Mouse (Mus musculus): ENCODE results near the gene Sv2c. TPM values are rescaled to one million over a fixed set of nuclear protein-coding genes. Genes with fewer than 3 reads are reported as not detected.
A peak's percentile ranks its signal among the peaks of the same experiment; 100 is the strongest.

Sv2c gene
- polyA plus RNA-seq, 1 experiment from 2014 or later = 0.27 TPM

DNA sequence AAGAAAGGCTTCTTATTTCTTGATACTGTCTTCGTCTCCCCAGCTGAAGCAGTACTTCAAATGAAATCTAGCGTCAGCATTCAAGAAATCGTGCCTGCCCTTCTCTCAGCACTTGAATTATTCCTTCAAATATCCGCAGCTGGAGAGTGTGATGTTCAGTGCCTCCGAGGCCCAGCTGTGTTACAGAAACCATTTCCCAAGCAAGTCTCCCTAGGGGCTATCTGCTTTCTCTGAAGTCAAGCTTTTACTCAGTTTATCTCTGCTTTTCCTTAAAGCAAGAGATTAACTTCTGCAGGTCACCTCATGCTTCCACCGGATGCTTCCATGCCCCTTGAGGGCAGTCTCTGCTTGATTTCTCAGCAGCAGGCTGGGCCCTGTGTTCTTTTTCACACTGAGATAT, 166.8 kb downstream of the Sv2c start:
- no peaks in the 10 kb centered on the region for H3K9me3 ChIP-seq (replicated peaks)
- H3K4me3 ChIP-seq (replicated peaks) = peak overlapping the region; percentile 1; the same call in 1 of the 2 replicates
- ATAC-seq (ENCODE audit: low read depth) (peak; percentile 1; the same call in 1 of the 2 replicates), DNase-seq (no peak)
- H3K4me1 ChIP-seq (replicated peaks) = peaks cover 82% of the 10 kb centered on the region
- H3K4me2 ChIP-seq = peak overlapping the region; percentile 52
- 40% methylated on average over 6 of the region's 6 CpGs for WGBS (ENCODE audit: insufficient replicate concordance)
- no peaks in the 10 kb centered on the region for H3K27me3 ChIP-seq
- peak overlapping the region; percentile 22 for H3K9ac ChIP-seq
- H3K36me3 ChIP-seq = no peaks in the 10 kb centered on the region
- H3K27ac ChIP-seq = peak overlapping the region; percentile 87

DNA sequence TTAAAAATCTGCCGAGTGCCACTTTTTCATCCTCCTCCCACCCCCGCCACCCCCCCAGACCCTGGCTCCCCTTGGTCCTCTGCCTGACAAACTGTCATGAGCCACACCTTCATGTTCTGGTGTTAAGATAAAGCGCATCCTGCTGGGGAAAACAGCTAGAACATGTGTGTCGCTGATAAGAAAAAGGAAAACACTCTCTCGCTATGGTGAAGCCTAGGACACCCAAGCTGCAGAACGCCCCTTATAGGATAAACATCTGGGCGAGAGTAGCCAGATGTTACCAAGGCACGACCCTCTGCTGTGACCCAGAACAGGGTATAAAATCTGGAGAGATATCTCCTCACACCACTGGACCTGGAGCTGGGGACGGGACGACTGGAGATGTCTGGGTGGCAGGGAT, 167.2 kb downstream of the Sv2c start:
- Histone ChIP-seq H3K9ac (peak overlapping the region; percentile 42; the same call in 1 of the 2 replicates), H3K27me3 (no peaks in the 10 kb centered on the region), H3K27ac (peak overlapping the region; percentile 87), H3K4me2 (peak overlapping the region; percentile 52), H3K36me3 (no peaks in the 10 kb centered on the region), H3K4me1 (replicated peaks) (peaks cover 85% of the 10 kb centered on the region), H3K9me3 (replicated peaks) (no peaks in the 10 kb centered on the region), H3K4me3 (replicated peaks) (peak overlapping the region; percentile 1; the same call in 1 of the 2 replicates)
- DNase-seq (peak; percentile 73), ATAC-seq (ENCODE audit: low read depth) (peak; percentile 91)
- 13% methylated on average over 10 of the region's 10 CpGs for WGBS (ENCODE audit: insufficient replicate concordance)

DNA sequence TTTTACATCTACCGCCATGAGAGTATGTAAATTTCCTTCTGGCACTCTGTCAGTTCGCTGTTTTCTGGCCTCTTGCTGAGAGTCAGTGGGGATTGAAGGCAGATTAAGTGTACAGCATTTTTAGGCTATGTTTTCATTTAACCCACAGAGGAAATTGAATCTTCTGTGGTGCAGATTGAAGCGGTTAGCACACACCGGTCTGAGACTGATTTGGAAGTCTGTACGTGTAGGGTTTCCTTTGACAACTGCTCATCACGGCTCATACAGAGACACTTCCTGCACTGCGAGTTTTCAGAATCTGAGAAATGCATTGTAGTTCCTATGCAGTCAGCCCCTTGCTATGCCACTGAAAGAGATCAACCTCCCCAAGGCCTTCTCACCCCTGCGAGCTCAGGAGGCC, 168.2 kb downstream of the Sv2c start:
- peak overlapping the region; percentile 87 for H3K27ac ChIP-seq
- WGBS (ENCODE audit: insufficient replicate concordance) = 37% methylated on average over 8 of the region's 8 CpGs
- H3K9ac ChIP-seq = peak overlapping the region; percentile 42; the same call in 1 of the 2 replicates
- no peaks in the 10 kb centered on the region for H3K9me3 ChIP-seq (replicated peaks)
- H3K4me1 ChIP-seq (replicated peaks) = peaks cover 94% of the 10 kb centered on the region
- no peaks in the 10 kb centered on the region for H3K36me3 ChIP-seq
- ATAC-seq (ENCODE audit: low read depth) (no peak), DNase-seq (no peak)
- H3K27me3 ChIP-seq = no peaks in the 10 kb centered on the region
- H3K4me3 ChIP-seq (replicated peaks) = no peak overlapping the region
- H3K4me2 ChIP-seq = peak overlapping the region; percentile 52

DNA sequence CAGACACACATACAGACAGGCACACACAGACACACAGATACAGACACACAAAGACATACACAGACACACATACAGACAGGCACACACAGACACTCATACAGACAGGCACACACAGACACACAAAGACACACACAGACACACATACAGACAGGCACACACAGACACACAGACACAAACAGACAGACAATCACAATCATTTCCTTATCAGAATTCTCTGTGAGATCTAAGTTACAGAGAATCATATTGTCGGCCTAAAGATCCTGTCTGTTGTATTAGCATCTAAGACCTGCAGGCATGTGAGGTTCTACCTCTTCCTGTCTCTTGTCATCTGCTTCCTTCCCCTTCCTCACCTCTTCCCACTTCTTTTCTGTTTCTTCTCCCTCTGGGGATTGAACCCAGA, 168.7 kb downstream of the Sv2c start:
- H3K9ac ChIP-seq = 0 out of 2 replicates have a peak overlapping the region, but pooled peaks have one; percentile 42
- H3K27ac ChIP-seq = peak overlapping the region; percentile 87
- no peak overlapping the region for H3K4me3 ChIP-seq (replicated peaks)
- peaks cover 92% of the 10 kb centered on the region for H3K4me1 ChIP-seq (replicated peaks)
- no peak overlapping the region for H3K4me2 ChIP-seq
- WGBS (ENCODE audit: insufficient replicate concordance) = 38% methylated on average over 1 of the region's 1 CpGs
- H3K27me3 ChIP-seq = no peaks in the 10 kb centered on the region
- H3K36me3 ChIP-seq = no peaks in the 10 kb centered on the region
- no peaks in the 10 kb centered on the region for H3K9me3 ChIP-seq (replicated peaks)
- ATAC-seq (ENCODE audit: low read depth) (no peak), DNase-seq (no peak)

DNA sequence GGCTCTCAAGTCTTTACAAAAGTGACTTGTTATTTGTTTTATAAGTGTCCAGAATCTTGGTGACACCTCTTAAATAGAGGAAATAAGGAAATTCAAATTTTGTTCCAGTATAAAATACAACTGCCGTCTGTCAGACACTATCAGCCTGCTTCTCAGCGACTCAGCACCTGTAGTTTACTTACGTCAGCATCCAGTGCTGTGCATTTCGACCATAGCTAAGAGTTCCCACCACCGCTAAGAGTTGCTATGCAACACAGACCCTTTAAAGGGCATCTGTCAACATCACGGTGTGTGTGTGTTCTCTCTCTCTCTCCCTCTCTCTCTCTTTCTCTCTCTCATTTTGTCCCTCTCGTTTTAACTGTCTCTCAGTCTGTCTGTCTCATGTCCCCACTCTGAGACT, 170.5 kb downstream of the Sv2c start:
- no peak for DNase-seq
- H3K9me3 ChIP-seq (replicated peaks) = no peaks in the 10 kb centered on the region
- peak overlapping the region; percentile 55 for H3K4me3 ChIP-seq (replicated peaks)
- 23% methylated on average over 7 of the region's 7 CpGs for WGBS (ENCODE audit: insufficient replicate concordance)
- H3K4me2 ChIP-seq = peak overlapping the region; percentile 75
- ATAC-seq (ENCODE audit: low read depth) = no peak
- no peaks in the 10 kb centered on the region for H3K27me3 ChIP-seq
- H3K27ac ChIP-seq = peak overlapping the region; percentile 49
- no peaks in the 10 kb centered on the region for H3K36me3 ChIP-seq
- H3K4me1 ChIP-seq (replicated peaks) = peaks cover 89% of the 10 kb centered on the region
- peak overlapping the region; percentile 63 for H3K9ac ChIP-seq

DNA sequence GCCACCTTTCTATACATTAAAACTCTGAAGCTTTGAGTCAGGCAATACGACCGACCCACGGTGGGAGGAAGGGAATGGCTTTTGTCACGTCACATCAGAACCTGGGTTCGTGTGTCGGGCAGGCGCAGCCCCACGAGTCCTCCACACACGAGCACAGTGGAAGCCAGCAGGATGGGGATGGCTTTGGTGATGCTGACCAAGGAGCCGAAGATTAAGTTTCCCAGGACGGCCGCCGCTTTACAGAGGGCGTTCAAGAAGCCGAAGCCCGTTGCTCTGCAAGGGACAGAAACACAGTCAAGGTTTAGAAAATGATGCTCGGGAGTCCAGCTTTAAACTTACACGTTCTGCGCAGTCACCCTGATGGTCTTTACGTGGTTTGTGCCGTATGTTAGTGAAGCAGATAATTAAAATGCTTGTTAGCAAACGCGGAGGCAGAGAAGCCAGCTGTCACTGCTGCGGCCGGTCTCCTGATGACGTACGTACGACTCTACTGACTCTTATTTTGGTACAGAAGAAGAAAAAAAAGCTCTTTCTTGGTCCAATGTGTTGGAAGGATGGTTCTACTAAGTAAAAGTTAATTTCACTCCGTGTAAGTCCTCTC, 171.1 kb downstream of the Sv2c start:
- peaks cover 89% of the 10 kb centered on the region for H3K4me1 ChIP-seq (replicated peaks)
- 25% methylated on average over 29 of the region's 29 CpGs for WGBS (ENCODE audit: insufficient replicate concordance)
- no peak for ATAC-seq (ENCODE audit: low read depth)

DNA sequence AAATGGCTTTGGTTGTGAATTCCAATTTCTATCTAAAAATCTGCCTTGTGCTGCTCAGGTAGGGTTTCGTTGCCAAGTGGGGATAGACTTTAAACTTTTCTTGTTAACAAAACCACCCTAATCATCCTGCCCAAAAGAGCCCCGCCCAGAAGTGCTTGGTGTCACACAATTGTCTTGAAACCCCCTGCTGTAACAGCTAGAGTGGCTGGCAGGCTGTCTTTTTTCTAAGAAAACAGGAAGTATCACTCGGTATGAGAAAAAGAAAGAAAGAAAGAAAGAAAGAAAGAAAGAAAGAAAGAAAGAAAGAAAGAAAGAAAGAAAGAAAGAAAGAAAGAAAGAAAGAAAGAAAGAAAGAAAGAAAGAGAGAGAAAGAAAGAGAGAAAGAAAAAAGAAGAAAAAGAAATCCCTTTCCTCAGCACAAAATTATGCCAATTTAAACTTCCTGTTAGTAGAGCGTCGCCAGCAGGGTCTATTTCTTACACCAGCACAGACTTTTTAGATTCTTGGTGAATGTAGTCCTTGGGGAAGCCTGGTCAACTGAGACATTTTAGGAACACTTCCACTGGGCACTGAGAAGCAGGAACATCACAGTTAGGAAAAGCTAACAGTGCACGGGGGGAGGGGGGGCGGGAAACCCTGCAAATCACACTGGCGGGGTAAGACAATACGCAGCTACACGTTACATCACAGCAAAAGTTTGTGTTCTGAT, 171.7 kb downstream of the Sv2c start:
- no peaks in the 10 kb centered on the region for H3K9me3 ChIP-seq (replicated peaks)
- ATAC-seq (ENCODE audit: low read depth) (no peak), DNase-seq (no peak)
- H3K4me3 ChIP-seq (replicated peaks) = peak overlapping the region; percentile 55
- peak overlapping the region; percentile 63 for H3K9ac ChIP-seq
- H3K27me3 ChIP-seq = no peaks in the 10 kb centered on the region
- H3K4me1 ChIP-seq (replicated peaks) = peaks cover 88% of the 10 kb centered on the region
- peak overlapping the region; percentile 75 for H3K4me2 ChIP-seq
- 4% methylated on average over 10 of the region's 10 CpGs for WGBS (ENCODE audit: insufficient replicate concordance)
- no peaks in the 10 kb centered on the region for H3K36me3 ChIP-seq
- H3K27ac ChIP-seq = peak overlapping the region; percentile 49

More for the DNA sequence above, 171.1 kb downstream of the Sv2c start:
- H3K27me3 ChIP-seq = no peaks in the 10 kb centered on the region
- H3K36me3 ChIP-seq = no peaks in the 10 kb centered on the region
- DNase-seq = no peak
- peak overlapping the region; percentile 75 for H3K4me2 ChIP-seq
- H3K9ac ChIP-seq = peak overlapping the region; percentile 63
- peak overlapping the region; percentile 55 for H3K4me3 ChIP-seq (replicated peaks)
- peak overlapping the region; percentile 49 for H3K27ac ChIP-seq
- H3K9me3 ChIP-seq (replicated peaks) = no peaks in the 10 kb centered on the region

DNA sequence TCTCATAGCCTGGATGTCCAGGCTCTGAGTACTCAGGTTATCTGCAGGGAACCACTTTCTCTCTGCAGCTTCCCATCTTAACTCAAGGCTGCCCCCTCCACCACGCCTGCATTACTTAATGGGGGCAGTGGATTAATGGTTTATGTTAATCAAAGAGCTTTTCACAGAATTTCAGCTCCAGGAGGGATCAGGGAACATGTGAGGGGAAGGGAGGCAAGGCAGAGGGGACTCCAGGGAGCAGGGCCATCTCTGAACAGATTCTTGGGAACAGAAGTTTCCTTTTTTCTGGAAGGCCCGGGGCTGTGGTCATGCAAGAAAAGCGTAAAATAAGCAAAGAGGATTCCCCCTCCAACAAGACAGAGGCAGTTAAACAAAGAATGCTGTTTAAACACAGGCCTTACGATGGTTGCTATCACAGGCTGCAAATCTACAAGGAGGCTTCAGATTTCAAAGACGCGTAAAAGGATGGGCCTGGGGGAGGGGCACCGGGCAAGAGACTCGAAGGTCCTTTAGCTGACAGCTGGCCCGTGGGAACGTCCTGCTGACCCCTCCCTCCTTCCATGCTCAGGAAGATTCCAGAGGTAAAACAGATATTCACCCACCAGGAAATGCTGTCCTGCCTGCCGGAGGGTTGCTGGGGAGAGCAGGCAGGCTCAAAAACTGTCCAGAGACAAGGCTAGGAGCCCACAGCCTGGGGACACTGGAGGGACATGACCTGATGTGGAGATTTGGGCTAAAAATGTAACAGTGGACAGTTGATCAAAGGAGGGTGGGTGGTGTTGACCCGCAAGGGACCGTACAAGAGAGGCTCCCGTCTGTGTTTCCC, 172.5 kb downstream of the Sv2c start:
- Histone ChIP-seq H3K27me3 (no peaks in the 10 kb centered on the region), H3K4me2 (peak overlapping the region; percentile 59), H3K9ac (peak overlapping the region; percentile 52), H3K4me1 (replicated peaks) (peaks cover 80% of the 10 kb centered on the region), H3K9me3 (replicated peaks) (no peaks in the 10 kb centered on the region), H3K36me3 (no peaks in the 10 kb centered on the region), H3K4me3 (replicated peaks) (peak overlapping the region; percentile 55), H3K27ac (no peak overlapping the region)
- no peak for ATAC-seq (ENCODE audit: low read depth)
- DNase-seq = no peak
- WGBS (ENCODE audit: insufficient replicate concordance) = 22% methylated on average over 14 of the region's 14 CpGs

DNA sequence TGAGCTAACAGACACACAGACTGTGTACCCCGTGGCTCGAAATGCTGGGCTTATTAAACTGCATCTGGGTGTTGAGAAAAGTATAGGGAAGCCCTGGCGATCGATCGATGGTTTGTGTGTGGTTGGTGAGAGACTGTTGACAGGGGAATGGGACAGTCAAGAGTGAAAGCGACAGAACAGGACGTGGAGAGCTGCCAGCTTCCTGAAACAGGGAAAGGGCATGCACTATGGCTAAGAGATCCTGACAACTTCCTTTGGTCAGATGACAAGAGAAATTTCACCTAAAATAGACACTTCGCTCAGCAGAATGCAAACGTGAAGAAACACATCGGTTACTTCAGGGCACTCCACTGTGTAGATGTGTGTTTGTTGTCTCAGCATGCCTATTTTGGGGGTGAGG, 175.2 kb downstream of the Sv2c start:
- peaks cover 56% of the 10 kb centered on the region for H3K4me1 ChIP-seq (replicated peaks)
- DNase-seq (no peak), ATAC-seq (ENCODE audit: low read depth) (no peak)
- H3K4me3 ChIP-seq (replicated peaks) = no peak overlapping the region
- H3K9ac ChIP-seq = no peak overlapping the region
- no peaks in the 10 kb centered on the region for H3K9me3 ChIP-seq (replicated peaks)
- H3K27me3 ChIP-seq = no peaks in the 10 kb centered on the region
- no peak overlapping the region for H3K27ac ChIP-seq
- no peaks in the 10 kb centered on the region for H3K36me3 ChIP-seq
- 0 out of 2 replicates have a peak overlapping the region, but pooled peaks have one; percentile 11 for H3K4me2 ChIP-seq
- 31% methylated on average over 10 of the region's 10 CpGs for WGBS (ENCODE audit: insufficient replicate concordance)

DNA sequence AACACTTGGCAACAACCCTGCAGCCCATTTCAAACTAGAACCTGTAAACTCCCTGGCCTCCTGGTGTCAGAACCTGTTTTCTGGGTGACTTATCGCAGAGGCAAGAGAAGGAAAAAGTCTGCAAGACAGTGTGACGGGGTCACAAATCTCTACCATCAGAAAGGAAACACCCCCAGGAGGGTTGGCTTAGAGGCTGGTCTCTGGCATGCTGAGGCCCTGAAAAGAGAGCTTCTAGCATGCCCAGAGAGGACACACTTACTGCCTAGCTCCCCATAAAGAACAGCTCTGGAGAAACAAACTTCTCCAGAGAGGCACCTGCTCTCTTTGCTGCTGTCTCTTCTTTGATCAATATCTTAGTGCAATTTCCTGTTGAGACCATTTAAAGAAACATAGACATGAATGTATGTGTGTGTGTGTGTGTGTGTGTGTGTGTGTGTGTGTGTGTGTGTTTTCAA, 176.0 kb downstream of the Sv2c start:
- no peaks in the 10 kb centered on the region for H3K9me3 ChIP-seq (replicated peaks)
- ATAC-seq (ENCODE audit: low read depth) (no peak), DNase-seq (no peak)
- H3K4me2 ChIP-seq = no peak overlapping the region
- H3K27me3 ChIP-seq = no peaks in the 10 kb centered on the region
- no peak overlapping the region for H3K27ac ChIP-seq
- H3K4me3 ChIP-seq (replicated peaks) = no peak overlapping the region
- H3K36me3 ChIP-seq = no peaks in the 10 kb centered on the region
- H3K9ac ChIP-seq = no peak overlapping the region
- peaks cover 55% of the 10 kb centered on the region for H3K4me1 ChIP-seq (replicated peaks)
- WGBS (ENCODE audit: insufficient replicate concordance) = 30% methylated on average over 2 of the region's 2 CpGs

DNA sequence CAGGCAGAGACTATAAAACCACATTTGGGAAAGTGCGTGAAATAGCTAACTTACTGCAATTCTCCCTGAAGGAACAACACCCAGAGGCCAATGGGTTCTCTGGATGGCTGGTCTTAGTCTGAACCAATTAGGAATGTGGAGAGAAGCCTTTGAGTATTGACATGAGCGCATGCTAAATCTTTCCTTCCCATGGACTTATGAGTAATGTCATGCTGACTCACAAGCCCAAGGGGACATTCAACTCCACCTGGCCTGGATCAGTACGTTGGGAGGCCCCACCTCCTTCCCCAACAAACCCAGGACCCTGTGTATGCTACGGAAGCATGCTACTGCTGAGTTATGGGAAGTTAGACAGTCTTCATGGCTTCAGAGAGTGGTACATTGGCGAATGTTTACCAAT, 177.2 kb downstream of the Sv2c start:
- WGBS (ENCODE audit: insufficient replicate concordance) = 74% methylated on average over 5 of the region's 5 CpGs
- H3K27me3 ChIP-seq = no peaks in the 10 kb centered on the region
- no peak for ATAC-seq (ENCODE audit: low read depth)

More for the DNA sequence above, 177.2 kb downstream of the Sv2c start:
- Histone ChIP-seq H3K36me3 (no peaks in the 10 kb centered on the region), H3K27ac (no peak overlapping the region), H3K4me3 (replicated peaks) (no peak overlapping the region), H3K4me2 (no peak overlapping the region), H3K9ac (no peak overlapping the region), H3K4me1 (replicated peaks) (peaks cover 56% of the 10 kb centered on the region), H3K9me3 (replicated peaks) (no peaks in the 10 kb centered on the region)
- no peak for DNase-seq

Data from liver, embryonic 13.5 days (tissue).